Mouse (Mus musculus) midbrain, embryonic 10.5 days (tissue): ENCODE measurements around the gene Ahr. TPM values are rescaled to one million over a fixed set of nuclear protein-coding genes. Genes with fewer than 3 reads are reported as not detected.

Experiments used
- DNase-seq: peaks from one replicate; pipeline ENCODE4 v3.0.0-alpha.2; 2017; ENCODE audit warnings: low spot score
- H3K27ac ChIP-seq: fragments of 300-500 bp; sonication (generic); replicated peaks from 2 replicates; pipeline ENCODE4 v1.5.1; 2016; ENCODE audit warnings: mild to moderate bottlenecking
- H3K27me3 ChIP-seq: fragments of 300-500 bp; sonication (generic); 2 replicates; pipeline ENCODE4 v1.6.1; 2016; ENCODE audit warnings: low read depth, mild to moderate bottlenecking; ENCODE audit not compliant: poor library complexity, severe bottlenecking
- H3K36me3 ChIP-seq: fragments of 300-500 bp; sonication (generic); 2 replicates; pipeline ENCODE4 v1.6.1; 2016; ENCODE audit warnings: mild to moderate bottlenecking, moderate library complexity
- H3K4me1 ChIP-seq: fragments of 300-500 bp; sonication (generic); 2 replicates; pipeline ENCODE4 v1.6.1; 2016
- H3K4me3 ChIP-seq: fragments of 300-500 bp; sonication (generic); 2 replicates; pipeline ENCODE4 v1.5.1; 2016; ENCODE audit warnings: mild to moderate bottlenecking, moderate library complexity
- H3K9me3 ChIP-seq: fragments of 300-500 bp; sonication (generic); replicated peaks from 2 replicates; pipeline ENCODE4 v1.6.1; 2016; ENCODE audit warnings: mild to moderate bottlenecking
- WGBS: fragments of 180-500 bp; shearing (Covaris S2); methylation state at CpG from one replicate; pipeline ENCODE4 v1.1.7; 2016; 5-methylcytosine and 5-hydroxymethylcytosine counted together
- polyA plus RNA-seq: library from polyadenylated mRNA; unstranded; fragments of >200 nt; fragmentation: Nextera tagmentation; extraction: Ambion mirVana; gene quantifications from 2 replicates; pipeline ENCODE4 v1.2.1, GENCODE M21; 2016

Gene Ahr
- polyA plus RNA-seq, 1 experiment from 2014 or later: 1.4 TPM

- Histone ChIP-seq H3K27ac (no peak overlapping the region), H3K9me3 (no peaks in the 10 kb centered on the region), H3K4me1 (peaks cover 13% of the 10 kb centered on the region), H3K27me3 (peaks cover 23% of the 10 kb centered on the region), H3K36me3 (no peaks in the 10 kb centered on the region), H3K4me3 (peak overlapping the region; percentile 82)
- no peak for DNase-seq
Observed at GRCm38 (mm10) chr12:35533748-35534113, 1.1 kb downstream of the Ahr start.

GRCm38 (mm10) chr12:35533133-35533532 lies 1.7 kb downstream of the Ahr start:
- 79% methylated on average over 5 of the region's 5 CpGs for WGBS
- Histone ChIP-seq H3K27ac (no peak overlapping the region), H3K36me3 (no peaks in the 10 kb centered on the region), H3K9me3 (no peaks in the 10 kb centered on the region), H3K27me3 (peaks cover 23% of the 10 kb centered on the region), H3K4me3 (no peak overlapping the region), H3K4me1 (peaks cover 13% of the 10 kb centered on the region)
- DNase-seq: no peak

GRCm38 (mm10) chr12:35532151-35532550 lies 2.7 kb downstream of the Ahr start:
- H3K27ac ChIP-seq: no peak overlapping the region
- no peaks in the 10 kb centered on the region for H3K36me3 ChIP-seq
- H3K27me3 ChIP-seq: peaks cover 23% of the 10 kb centered on the region
- H3K4me3 ChIP-seq: no peak overlapping the region
- 25% methylated on average over 5 of the region's 5 CpGs for WGBS
- DNase-seq: peak; percentile 59
- no peaks in the 10 kb centered on the region for H3K9me3 ChIP-seq
- peaks cover 13% of the 10 kb centered on the region for H3K4me1 ChIP-seq

- Histone ChIP-seq H3K27me3 (peaks cover 23% of the 10 kb centered on the region), H3K4me1 (peaks cover 13% of the 10 kb centered on the region), H3K4me3 (no peak overlapping the region), H3K36me3 (no peaks in the 10 kb centered on the region), H3K9me3 (no peaks in the 10 kb centered on the region), H3K27ac (no peak overlapping the region)
- DNase-seq: no peak
Observed at GRCm38 (mm10) chr12:35530587-35530986, 4.3 kb downstream of the Ahr start.

- DNase-seq: no peak
- Histone ChIP-seq H3K4me1 (no peaks in the 10 kb centered on the region), H3K4me3 (no peak overlapping the region), H3K9me3 (no peaks in the 10 kb centered on the region), H3K36me3 (no peaks in the 10 kb centered on the region), H3K27me3 (0 out of 2 replicates have a peak, but pooled peaks cover under 1% of the 10 kb centered on the region), H3K27ac (no peak overlapping the region)
- WGBS: 90% methylated on average over 6 of the region's 6 CpGs
Observed at GRCm38 (mm10) chr12:35527429-35527828, 7.4 kb downstream of the Ahr start.

GRCm38 (mm10) chr12:35522585-35523103 lies 12.2 kb downstream of the Ahr start:
- Histone ChIP-seq H3K4me1 (no peaks in the 10 kb centered on the region), H3K27ac (no peak overlapping the region), H3K27me3 (no peaks in the 10 kb centered on the region), H3K4me3 (no peak overlapping the region), H3K9me3 (no peaks in the 10 kb centered on the region), H3K36me3 (no peaks in the 10 kb centered on the region)
- no peak for DNase-seq
- WGBS: 89% methylated on average over 9 of the region's 9 CpGs

GRCm38 (mm10) chr12:35515621-35516020 lies 19.2 kb downstream of the Ahr start:
- Histone ChIP-seq H3K4me1 (no peaks in the 10 kb centered on the region), H3K27me3 (no peaks in the 10 kb centered on the region), H3K9me3 (no peaks in the 10 kb centered on the region), H3K36me3 (no peaks in the 10 kb centered on the region), H3K27ac (no peak overlapping the region), H3K4me3 (no peak overlapping the region)
- 83% methylated on average over 3 of the region's 3 CpGs for WGBS
- DNase-seq: no peak

- WGBS: 45% methylated on average over 2 of the region's 2 CpGs
- Histone ChIP-seq H3K36me3 (no peaks in the 10 kb centered on the region), H3K27me3 (no peaks in the 10 kb centered on the region), H3K9me3 (no peaks in the 10 kb centered on the region), H3K27ac (no peak overlapping the region), H3K4me3 (no peak overlapping the region), H3K4me1 (no peaks in the 10 kb centered on the region)
- DNase-seq: no peak
Observed at GRCm38 (mm10) chr12:35514671-35515070, 20.2 kb downstream of the Ahr start.

GRCm38 (mm10) chr12:35510711-35511110 lies 24.1 kb downstream of the Ahr start:
- Histone ChIP-seq H3K27me3 (no peaks in the 10 kb centered on the region), H3K9me3 (no peaks in the 10 kb centered on the region), H3K27ac (no peak overlapping the region), H3K4me1 (no peaks in the 10 kb centered on the region), H3K4me3 (no peak overlapping the region), H3K36me3 (no peaks in the 10 kb centered on the region)
- WGBS: 93% methylated on average over 5 of the region's 5 CpGs
- no peak for DNase-seq

- Histone ChIP-seq H3K4me3 (no peak overlapping the region), H3K27me3 (no peaks in the 10 kb centered on the region), H3K9me3 (no peaks in the 10 kb centered on the region), H3K27ac (no peak overlapping the region), H3K36me3 (peaks cover 9% of the 10 kb centered on the region; the same call in 1 of the 2 replicates), H3K4me1 (peaks cover 3% of the 10 kb centered on the region; the same call in 1 of the 2 replicates)
- no peak for DNase-seq
- 95% methylated on average over 2 of the region's 2 CpGs for WGBS
Observed at GRCm38 (mm10) chr12:35506383-35506782, 28.5 kb downstream of the Ahr start.

- Histone ChIP-seq H3K4me1 (peaks cover 4% of the 10 kb centered on the region; the same call in 1 of the 2 replicates), H3K4me3 (no peak overlapping the region), H3K9me3 (no peaks in the 10 kb centered on the region), H3K36me3 (peaks cover 9% of the 10 kb centered on the region; the same call in 1 of the 2 replicates), H3K27me3 (no peaks in the 10 kb centered on the region), H3K27ac (no peak overlapping the region)
- WGBS: 94% methylated on average over 15 of the region's 15 CpGs
- DNase-seq: no peak
Observed at GRCm38 (mm10) chr12:35504081-35504480, 30.8 kb downstream of the Ahr start.

GRCm38 (mm10) chr12:35503586-35503985 lies 31.3 kb downstream of the Ahr start:
- Histone ChIP-seq H3K27ac (no peak overlapping the region), H3K4me3 (no peak overlapping the region), H3K36me3 (peaks cover 9% of the 10 kb centered on the region; the same call in 1 of the 2 replicates), H3K9me3 (no peaks in the 10 kb centered on the region), H3K27me3 (no peaks in the 10 kb centered on the region), H3K4me1 (peaks cover 4% of the 10 kb centered on the region; the same call in 1 of the 2 replicates)
- no peak for DNase-seq
- WGBS: 87% methylated on average over 7 of the region's 7 CpGs

- H3K27ac ChIP-seq: no peak overlapping the region
- no peak overlapping the region for H3K4me3 ChIP-seq
- 21% methylated on average over 2 of the region's 2 CpGs for WGBS
- H3K4me1 ChIP-seq: peaks cover 4% of the 10 kb centered on the region; the same call in 1 of the 2 replicates
- H3K36me3 ChIP-seq: peaks cover 9% of the 10 kb centered on the region; the same call in 1 of the 2 replicates
- DNase-seq: no peak
- no peaks in the 10 kb centered on the region for H3K9me3 ChIP-seq
- no peaks in the 10 kb centered on the region for H3K27me3 ChIP-seq
Observed at GRCm38 (mm10) chr12:35501476-35501875, 33.4 kb downstream of the Ahr start.

GRCm38 (mm10) chr12:35495195-35495594 lies 39.6 kb downstream of the Ahr start:
- no peaks in the 10 kb centered on the region for H3K36me3 ChIP-seq
- no peak for DNase-seq
- WGBS: 81% methylated on average over 4 of the region's 4 CpGs

More at GRCm38 (mm10) chr12:35495195-35495594, 39.6 kb downstream of the Ahr start:
- no peaks in the 10 kb centered on the region for H3K27me3 ChIP-seq
- H3K9me3 ChIP-seq: no peaks in the 10 kb centered on the region
- H3K4me1 ChIP-seq: no peaks in the 10 kb centered on the region
- no peak overlapping the region for H3K4me3 ChIP-seq
- H3K27ac ChIP-seq: no peak overlapping the region
